Mouse (Mus musculus): ENCODE measurements around the gene Slc34a3. TPM values are rescaled to one million over a fixed set of nuclear protein-coding genes. Genes with fewer than 3 reads are reported as not detected.

The Slc34a3 gene
- polyA plus RNA-seq (2015; fragmentation: Nextera tagmentation; extraction: Ambion mirVana): not detected in 2 replicates

GRCm38 (mm10) chr2:25234050-25234449 lies at the start of gene Slc34a3:
Gene Slc34a3 (minus strand): TSS chr2:25234364.
- Histone ChIP-seq H3K4me2 (ENCODE audit: low read depth, low read length) (no peak within 1 kb of the TSS), H3K27me3 (ENCODE audit: control insufficient read depth, insufficient read depth, low read length) (peaks cover 6% of the 10 kb centered on the region; the same call in 1 of the 2 replicates), H3K9ac (ENCODE audit: low read length) (no peak within 1 kb of the TSS), H3K36me3 (ENCODE audit: control insufficient read depth, insufficient read depth) (no peaks in the 10 kb centered on the region), H3K9me3 (replicated peaks; ENCODE audit: control insufficient read depth, low read length) (no peaks in the 10 kb centered on the region), H3K27ac (ENCODE audit: low read length) (no peak within 1 kb of the TSS), H3K4me1 (ENCODE audit: control insufficient read depth, insufficient read depth, low read length) (no peaks in the 10 kb centered on the region), H3K4me3 (ENCODE audit: low read length) (no peak within 1 kb of the TSS)
- WGBS: 82% methylated on average over 3 of the region's 3 CpGs
- no peak for ATAC-seq (replicated peaks; ENCODE audit: extremely low read depth, insufficient read depth, low FRiP score)

GRCm38 (mm10) chr2:25278928-25279882 lies 45.0 kb upstream of the Slc34a3 start:
- H3K9me3 ChIP-seq (replicated peaks; ENCODE audit: control insufficient read depth, low read length): no peaks in the 10 kb centered on the region
- H3K9ac ChIP-seq (ENCODE audit: low read length): no peak overlapping the region
- no peaks in the 10 kb centered on the region for H3K4me1 ChIP-seq (ENCODE audit: control insufficient read depth, insufficient read depth, low read length)
- H3K4me3 ChIP-seq (ENCODE audit: low read length): no peak overlapping the region
- H3K4me2 ChIP-seq (ENCODE audit: low read depth, low read length): no peak overlapping the region
- 60% methylated on average over 13 of the region's 13 CpGs for WGBS
- H3K36me3 ChIP-seq (ENCODE audit: control insufficient read depth, insufficient read depth): peaks cover 72% of the 10 kb centered on the region
- H3K27ac ChIP-seq (ENCODE audit: low read length): no peak overlapping the region
- H3K27me3 ChIP-seq (ENCODE audit: control insufficient read depth, insufficient read depth, low read length): no peaks in the 10 kb centered on the region
- ATAC-seq (replicated peaks; ENCODE audit: extremely low read depth, insufficient read depth, low FRiP score): peak; percentile 58; the same call in 1 of the 2 replicates

- Histone ChIP-seq H3K9ac (ENCODE audit: low read length) (peak overlapping the region; percentile 82), H3K9me3 (replicated peaks; ENCODE audit: control insufficient read depth, low read length) (no peaks in the 10 kb centered on the region), H3K36me3 (ENCODE audit: control insufficient read depth, insufficient read depth) (peaks cover 40% of the 10 kb centered on the region), H3K4me1 (ENCODE audit: control insufficient read depth, insufficient read depth, low read length) (peaks cover 17% of the 10 kb centered on the region), H3K4me2 (ENCODE audit: low read depth, low read length) (peak overlapping the region; percentile 96), H3K27me3 (ENCODE audit: control insufficient read depth, insufficient read depth, low read length) (no peaks in the 10 kb centered on the region), H3K27ac (ENCODE audit: low read length) (peak overlapping the region; percentile 65), H3K4me3 (ENCODE audit: low read length) (peak overlapping the region; percentile 78)
- no peak for ATAC-seq (replicated peaks; ENCODE audit: extremely low read depth, insufficient read depth, low FRiP score)
- 32% methylated on average over 16 of the region's 16 CpGs for WGBS
Measured at GRCm38 (mm10) chr2:25273010-25273409, 38.8 kb upstream of the Slc34a3 start.

DNA sequence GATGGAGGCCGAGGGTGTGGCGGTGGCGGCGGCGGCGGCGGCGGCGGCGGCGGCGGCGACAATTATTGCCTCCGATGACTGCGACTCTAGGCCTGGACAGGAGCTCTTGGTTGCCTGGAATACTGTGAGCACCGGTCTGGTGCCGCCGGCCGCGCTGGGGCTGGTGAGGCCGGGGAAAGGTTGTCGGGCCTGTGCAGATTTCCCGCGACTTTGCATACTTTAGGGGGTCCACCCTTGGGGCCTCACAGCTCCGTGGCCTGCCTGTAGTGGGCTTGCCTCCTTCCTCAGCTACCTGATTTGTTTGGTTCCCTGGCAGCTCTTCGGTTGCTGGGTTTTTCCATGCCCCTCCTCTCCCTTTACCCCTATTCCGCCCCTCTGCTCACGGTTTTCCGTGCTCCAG lies 38.4 kb upstream of the Slc34a3 start:
- peaks cover 19% of the 10 kb centered on the region for H3K4me1 ChIP-seq (ENCODE audit: control insufficient read depth, insufficient read depth, low read length)
- no peaks in the 10 kb centered on the region for H3K27me3 ChIP-seq (ENCODE audit: control insufficient read depth, insufficient read depth, low read length)
- peaks cover 35% of the 10 kb centered on the region for H3K36me3 ChIP-seq (ENCODE audit: control insufficient read depth, insufficient read depth)
- 0% methylated on average over 23 of the region's 29 CpGs for WGBS
- peak overlapping the region; percentile 96 for H3K4me2 ChIP-seq (ENCODE audit: low read depth, low read length)
- H3K9ac ChIP-seq (ENCODE audit: low read length): peak overlapping the region; percentile 82
- no peaks in the 10 kb centered on the region for H3K9me3 ChIP-seq (replicated peaks; ENCODE audit: control insufficient read depth, low read length)
- peak overlapping the region; percentile 65 for H3K27ac ChIP-seq (ENCODE audit: low read length)
- H3K4me3 ChIP-seq (ENCODE audit: low read length): peak overlapping the region; percentile 78
- peak; percentile 47 for ATAC-seq (replicated peaks; ENCODE audit: extremely low read depth, insufficient read depth, low FRiP score)

GRCm38 (mm10) chr2:25271827-25272511 lies 37.8 kb upstream of the Slc34a3 start, which contains the start of the genes Ssna1 and Anapc2:
Gene Ssna1 (minus strand): TSS chr2:25272438.
Gene Anapc2 (plus strand): TSS chr2:25272478.
- peaks cover 25% of the 10 kb centered on the region for H3K4me1 ChIP-seq (ENCODE audit: control insufficient read depth, insufficient read depth, low read length)
- peak; percentile 96 for ATAC-seq (replicated peaks; ENCODE audit: extremely low read depth, insufficient read depth, low FRiP score)
- H3K27ac ChIP-seq (ENCODE audit: low read length): peak within 1 kb of the TSS; percentile 86
- H3K4me2 ChIP-seq (ENCODE audit: low read depth, low read length): peak within 1 kb of the TSS; percentile 96
- H3K27me3 ChIP-seq (ENCODE audit: control insufficient read depth, insufficient read depth, low read length): no peaks in the 10 kb centered on the region
- no peaks in the 10 kb centered on the region for H3K9me3 ChIP-seq (replicated peaks; ENCODE audit: control insufficient read depth, low read length)
- peaks cover 33% of the 10 kb centered on the region for H3K36me3 ChIP-seq (ENCODE audit: control insufficient read depth, insufficient read depth)
- WGBS: under 1% methylated on average over 55 of the region's 55 CpGs
- H3K4me3 ChIP-seq (ENCODE audit: low read length): peak within 1 kb of the TSS; percentile 78
- H3K9ac ChIP-seq (ENCODE audit: low read length): peak within 1 kb of the TSS; percentile 82

- 67% methylated on average over 4 of the region's 4 CpGs for WGBS
- Histone ChIP-seq H3K4me1 (ENCODE audit: control insufficient read depth, insufficient read depth, low read length) (peaks cover 43% of the 10 kb centered on the region), H3K36me3 (ENCODE audit: control insufficient read depth, insufficient read depth) (peaks cover 11% of the 10 kb centered on the region; the same call in 1 of the 2 replicates), H3K4me2 (ENCODE audit: low read depth, low read length) (no peak overlapping the region), H3K27me3 (ENCODE audit: control insufficient read depth, insufficient read depth, low read length) (peaks cover 8% of the 10 kb centered on the region), H3K4me3 (ENCODE audit: low read length) (no peak overlapping the region), H3K9me3 (replicated peaks; ENCODE audit: control insufficient read depth, low read length) (no peaks in the 10 kb centered on the region), H3K27ac (ENCODE audit: low read length) (no peak overlapping the region), H3K9ac (ENCODE audit: low read length) (no peak overlapping the region)
- no peak for ATAC-seq (replicated peaks; ENCODE audit: extremely low read depth, insufficient read depth, low FRiP score)
Measured at GRCm38 (mm10) chr2:25267746-25268309, 33.7 kb upstream of the Slc34a3 start.

DNA sequence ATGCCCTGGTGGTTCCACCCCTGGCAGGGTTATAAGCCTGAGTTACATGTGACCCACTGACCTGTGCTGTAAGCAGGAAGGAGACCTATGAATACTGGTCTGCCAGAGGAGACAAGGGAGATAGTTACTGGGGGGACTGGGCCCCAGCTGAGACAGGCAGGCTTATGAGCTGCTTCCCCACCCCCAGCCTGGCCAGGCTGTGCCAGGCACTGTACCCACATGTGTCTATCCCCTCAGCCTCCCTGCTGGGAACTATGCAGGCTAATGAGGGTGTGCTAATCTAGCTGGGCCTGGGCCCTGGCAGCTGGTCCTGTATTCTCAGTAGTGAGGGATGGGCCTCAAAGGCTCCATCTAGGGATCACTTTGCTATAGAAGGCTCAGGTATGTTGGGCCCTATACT lies 33.1 kb upstream of the Slc34a3 start:
- no peaks in the 10 kb centered on the region for H3K9me3 ChIP-seq (replicated peaks; ENCODE audit: control insufficient read depth, low read length)
- H3K4me2 ChIP-seq (ENCODE audit: low read depth, low read length): no peak overlapping the region
- H3K4me1 ChIP-seq (ENCODE audit: control insufficient read depth, insufficient read depth, low read length): peaks cover 43% of the 10 kb centered on the region
- peaks cover 11% of the 10 kb centered on the region; the same call in 1 of the 2 replicates for H3K36me3 ChIP-seq (ENCODE audit: control insufficient read depth, insufficient read depth)
- no peak overlapping the region for H3K9ac ChIP-seq (ENCODE audit: low read length)
- no peak overlapping the region for H3K27ac ChIP-seq (ENCODE audit: low read length)
- H3K4me3 ChIP-seq (ENCODE audit: low read length): no peak overlapping the region
- ATAC-seq (replicated peaks; ENCODE audit: extremely low read depth, insufficient read depth, low FRiP score): no peak
- peaks cover 8% of the 10 kb centered on the region for H3K27me3 ChIP-seq (ENCODE audit: control insufficient read depth, insufficient read depth, low read length)

DNA sequence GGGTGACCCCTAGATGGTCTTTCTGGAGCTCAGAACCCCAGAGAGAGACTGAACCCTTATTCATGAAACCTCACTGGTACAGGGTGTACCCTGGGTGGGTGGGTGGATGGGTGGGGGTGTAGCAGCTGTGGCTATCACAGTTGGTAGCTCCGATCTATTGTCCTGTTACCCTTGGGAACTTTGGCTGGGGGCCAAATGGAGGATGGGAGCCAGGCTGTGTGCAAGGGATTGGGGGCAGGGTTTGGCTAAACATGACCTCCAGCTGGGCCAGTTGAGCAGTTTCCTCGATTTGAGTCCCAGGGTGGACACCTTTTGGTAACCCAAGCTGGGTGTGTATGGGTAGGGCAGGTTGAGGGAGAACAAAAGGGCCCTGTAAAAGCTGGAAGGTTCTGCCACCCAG lies 32.6 kb upstream of the Slc34a3 start:
- 0 out of 2 replicates have a peak overlapping the region, but pooled peaks have one; percentile 13 for H3K4me2 ChIP-seq (ENCODE audit: low read depth, low read length)
- no peak overlapping the region for H3K9ac ChIP-seq (ENCODE audit: low read length)
- peaks cover 11% of the 10 kb centered on the region; the same call in 1 of the 2 replicates for H3K36me3 ChIP-seq (ENCODE audit: control insufficient read depth, insufficient read depth)
- H3K27me3 ChIP-seq (ENCODE audit: control insufficient read depth, insufficient read depth, low read length): peaks cover 8% of the 10 kb centered on the region
- no peak overlapping the region for H3K27ac ChIP-seq (ENCODE audit: low read length)
- no peaks in the 10 kb centered on the region for H3K9me3 ChIP-seq (replicated peaks; ENCODE audit: control insufficient read depth, low read length)
- H3K4me3 ChIP-seq (ENCODE audit: low read length): no peak overlapping the region
- peaks cover 43% of the 10 kb centered on the region for H3K4me1 ChIP-seq (ENCODE audit: control insufficient read depth, insufficient read depth, low read length)
- 36% methylated on average over 2 of the region's 2 CpGs for WGBS
- no peak for ATAC-seq (replicated peaks; ENCODE audit: extremely low read depth, insufficient read depth, low FRiP score)

Data from heart, embryonic 16.5 days (tissue).